Mouse (Mus musculus): ENCODE data around the gene Gm47969.

The Gm47969 gene

DNA sequence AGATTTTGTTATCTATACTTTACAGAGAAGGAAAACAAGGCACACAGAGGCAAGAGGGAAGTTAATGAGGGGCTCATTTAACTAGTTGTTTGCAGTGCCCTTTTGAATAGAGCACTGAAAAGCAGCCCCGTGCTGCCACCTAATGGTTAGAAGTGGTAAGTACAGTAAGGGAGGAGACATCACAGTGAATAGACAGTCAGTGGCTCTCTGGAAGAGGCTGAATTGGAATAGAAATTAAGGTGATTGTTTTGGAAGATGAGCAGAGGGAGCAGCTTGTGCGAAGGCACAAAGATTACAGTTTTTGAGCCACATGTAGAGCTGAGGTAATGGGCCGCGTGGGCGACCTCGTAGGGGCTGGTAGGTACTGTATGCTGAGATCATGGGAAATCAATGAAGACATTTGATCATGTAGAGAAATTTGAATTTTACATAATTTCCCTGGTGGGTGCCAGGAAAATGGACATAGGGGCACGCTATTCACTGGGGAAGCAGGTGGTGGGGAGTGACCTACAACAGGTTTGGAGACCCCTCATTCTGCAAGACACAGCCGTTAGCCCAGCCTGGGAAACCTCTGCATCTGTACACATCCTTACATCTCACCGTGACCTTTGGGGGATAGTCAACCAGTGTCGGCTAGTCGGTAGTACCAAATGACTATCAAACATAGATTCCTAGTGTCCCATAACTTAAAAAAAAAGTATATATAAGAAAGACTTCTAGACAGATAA lies 31.6 kb downstream of the Gm47969 start:
- peak; percentile 88 for DNase-seq (ENCODE audit: low spot score)

DNA sequence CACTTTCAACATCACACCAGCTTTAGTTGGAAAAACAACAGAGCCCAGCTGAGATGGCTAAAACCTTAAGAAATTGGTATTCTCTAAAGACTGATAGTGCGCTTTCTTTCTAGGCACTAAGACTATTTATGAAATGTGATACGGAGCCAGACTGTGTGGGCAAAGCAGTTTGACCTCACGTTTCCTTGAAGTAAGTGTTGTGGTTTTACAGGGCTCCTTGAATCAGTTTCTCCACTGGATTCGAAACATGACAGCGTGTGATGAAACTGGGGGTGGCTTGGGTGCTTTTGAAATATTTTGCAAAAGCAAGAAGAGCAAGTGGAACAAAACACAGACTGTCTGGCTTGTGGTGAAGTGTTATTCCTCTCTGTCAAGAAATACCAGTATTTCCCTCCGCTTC lies 32.3 kb downstream of the Gm47969 start:
- DNase-seq (ENCODE audit: low spot score) = no peak

GRCm38 (mm10) chr1:83084790-83085189 lies 40.1 kb downstream of the Gm47969 start:
- DNase-seq (ENCODE audit: low spot score) = no peak

DNA sequence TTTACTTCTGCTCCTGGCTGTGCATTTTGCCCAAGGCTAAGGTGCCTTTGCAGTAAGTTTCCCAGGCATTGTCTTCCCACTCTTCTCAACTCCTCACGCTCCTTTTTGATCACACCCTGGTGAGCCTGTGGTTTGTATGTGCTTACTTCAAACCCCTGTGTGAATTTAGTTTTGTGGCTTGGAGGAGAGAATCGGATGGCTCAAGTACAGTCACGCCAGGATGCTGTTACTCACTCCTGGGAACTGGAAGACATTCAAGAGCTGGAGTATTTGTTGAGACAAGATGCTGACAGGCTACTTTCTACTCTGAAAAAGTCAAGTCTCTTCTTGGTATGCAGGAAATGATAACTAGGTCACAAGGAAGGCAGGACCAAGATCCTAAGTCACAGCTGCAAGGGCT lies 46.5 kb downstream of the Gm47969 start:
- no peak for DNase-seq (ENCODE audit: low spot score)

Measured in retina, embryonic 14.5 days (tissue).